Mouse (Mus musculus) urinary bladder, postnatal 10 days (tissue): Measurements from ENCODE around the gene Ghdc.

Experiments
- DNase-seq: peaks from one replicate; pipeline ENCODE4 v3.0.0; 2022; ENCODE audit warnings: low spot score

The Ghdc gene

DNA sequence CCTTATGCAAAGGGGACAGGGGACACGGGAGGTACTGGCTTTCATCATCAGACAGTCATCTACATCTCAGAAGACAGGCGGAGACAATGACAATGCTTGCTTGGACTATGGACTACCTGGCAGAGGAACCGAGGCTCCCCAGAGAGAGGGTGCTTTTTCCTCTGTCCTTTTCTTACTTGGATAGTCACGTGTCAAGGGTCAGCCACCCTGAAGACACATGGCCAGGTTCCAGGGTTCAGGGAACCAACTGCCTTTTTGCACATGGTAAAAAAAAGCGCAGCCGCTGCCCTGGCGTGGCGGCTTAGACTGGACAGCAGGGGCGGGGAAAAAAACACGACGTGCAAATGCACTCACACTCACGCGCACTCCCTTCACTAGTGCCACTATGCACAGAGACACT, 11.8 kb upstream of the Ghdc start:
- DNase-seq, result no peak

DNA sequence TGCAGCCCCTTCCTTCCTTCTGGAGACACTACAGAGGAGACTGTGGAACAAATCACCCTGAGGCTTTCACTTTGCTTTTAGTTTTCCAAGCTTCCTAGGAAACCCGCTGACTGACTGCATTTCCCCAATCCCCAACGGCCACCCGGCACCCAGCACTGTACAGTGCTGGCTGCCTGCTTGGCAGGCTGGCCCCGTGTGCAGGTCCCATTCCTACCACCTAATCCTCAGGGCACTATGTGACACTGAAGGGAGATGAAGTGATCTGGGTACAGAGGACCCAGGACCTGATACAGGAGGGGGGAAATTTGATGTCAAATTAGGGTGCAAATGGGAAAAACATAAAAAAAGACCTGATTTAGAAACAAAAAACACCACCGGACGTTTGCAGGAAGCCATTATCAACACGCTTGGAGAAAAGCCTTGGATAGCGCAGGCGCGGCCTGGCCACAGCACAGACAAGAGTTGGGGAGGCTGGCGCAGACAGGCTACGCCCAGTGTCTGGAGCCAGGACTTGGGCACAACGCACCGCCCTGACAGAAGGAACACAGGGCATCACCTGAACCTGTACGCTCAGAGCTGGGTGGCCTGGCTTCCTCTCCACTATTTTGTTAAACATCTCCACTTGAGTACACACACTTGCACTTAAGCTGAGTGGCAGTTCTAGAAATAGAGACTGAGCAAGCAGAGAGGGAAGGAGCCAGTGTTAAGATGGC, 11.2 kb upstream of the Ghdc start:
- DNase-seq, result no peak

DNA sequence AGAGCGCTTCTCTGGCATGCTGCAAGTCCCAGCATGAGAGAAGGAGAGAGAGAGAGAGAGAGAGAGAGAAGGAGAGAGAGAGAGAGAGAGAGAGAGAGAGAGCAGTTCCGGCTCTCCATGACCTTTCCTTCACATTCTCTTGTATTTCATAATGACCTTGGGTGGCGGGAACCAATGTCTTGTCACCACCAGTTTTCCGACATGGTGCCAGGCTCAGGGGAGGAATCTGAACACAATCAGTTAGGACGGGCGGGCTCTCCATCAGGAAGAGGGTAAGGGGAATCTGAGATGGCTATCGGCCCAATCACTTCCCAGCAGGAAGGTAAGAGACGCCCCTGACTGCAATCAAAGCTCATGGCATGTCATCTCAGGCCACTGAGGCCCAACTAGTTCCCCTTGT, 9.5 kb upstream of the Ghdc start:
- DNase-seq, result no peak

DNA sequence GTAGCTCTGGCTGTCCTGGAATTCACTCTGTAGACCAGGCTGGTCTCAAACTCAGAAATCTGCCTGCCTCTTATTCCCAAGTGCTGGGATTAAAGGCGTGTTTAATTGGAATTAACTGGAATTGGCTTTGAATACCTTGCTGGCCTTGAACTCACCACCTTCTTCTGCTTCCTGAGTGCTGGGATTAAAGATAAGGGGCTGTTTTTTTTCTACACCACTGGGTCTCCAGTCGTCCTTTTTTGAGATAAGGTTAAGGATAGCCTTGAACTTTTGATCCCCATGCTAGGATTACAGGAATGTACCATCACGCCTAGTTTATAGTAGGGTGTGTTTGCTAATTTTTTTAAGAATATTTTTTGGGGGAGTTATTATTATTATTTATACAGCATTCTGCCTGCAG, 7.3 kb upstream of the Ghdc start:
- no peak for DNase-seq

DNA sequence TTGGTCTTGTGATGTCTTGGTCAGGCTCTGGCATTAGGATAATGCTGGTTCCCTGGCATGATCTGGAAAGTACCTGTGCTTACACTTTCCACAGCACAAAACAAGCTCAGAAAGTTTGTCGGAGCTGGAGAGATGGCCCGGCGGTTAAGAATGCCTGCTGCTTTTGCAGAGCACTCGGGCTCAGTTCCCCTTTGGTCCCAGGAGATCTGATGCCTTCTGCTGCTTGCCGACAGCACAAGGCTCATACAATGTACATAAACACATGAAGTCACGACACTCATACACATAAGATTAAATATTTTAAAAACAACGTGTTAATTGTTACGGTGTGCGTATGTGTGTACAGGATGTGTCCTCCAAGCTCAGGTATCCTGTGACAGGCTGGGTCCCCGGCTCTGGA, 5.2 kb upstream of the Ghdc start:
- DNase-seq, result no peak

DNA sequence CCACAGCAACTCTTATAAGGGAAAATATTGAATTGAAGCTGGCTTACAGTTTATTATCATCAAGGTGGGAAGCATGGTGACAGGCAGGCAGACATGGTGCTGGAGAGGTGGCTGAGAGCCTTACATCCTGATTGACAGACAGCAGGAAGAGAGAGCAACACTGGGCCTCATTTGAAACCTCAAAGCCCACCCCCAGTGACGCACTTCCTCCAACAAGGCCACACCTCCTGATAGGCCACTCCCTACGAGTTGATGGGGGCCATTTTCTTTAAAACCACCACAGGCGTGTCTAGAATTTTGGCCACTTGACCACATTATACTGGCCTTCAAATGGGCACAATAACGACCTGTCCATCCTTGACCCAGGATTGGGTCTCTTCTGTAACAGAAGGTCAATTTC, 3.5 kb upstream of the Ghdc start:
- DNase-seq, result no peak

DNA sequence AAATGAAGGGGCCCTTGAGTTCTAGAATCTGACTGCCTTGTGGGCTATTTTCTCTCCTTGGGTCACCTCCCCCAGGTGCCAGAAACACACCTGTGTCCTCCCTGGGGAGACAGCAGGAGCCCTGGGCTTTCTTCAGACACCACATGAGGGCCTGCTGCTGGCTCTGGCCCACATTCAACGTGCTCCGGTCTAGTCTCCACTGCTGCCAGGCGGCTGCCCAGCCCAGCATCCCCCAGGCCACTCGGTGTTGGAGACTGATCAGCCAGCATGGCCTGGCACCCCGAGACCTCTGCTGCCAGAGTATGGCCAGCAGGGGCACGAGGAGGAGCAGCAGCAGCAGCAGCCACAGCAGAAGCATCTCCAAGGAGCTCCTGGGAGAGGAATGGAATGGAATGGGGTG, 777 bp downstream of the Ghdc start:
- DNase-seq, result no peak

DNA sequence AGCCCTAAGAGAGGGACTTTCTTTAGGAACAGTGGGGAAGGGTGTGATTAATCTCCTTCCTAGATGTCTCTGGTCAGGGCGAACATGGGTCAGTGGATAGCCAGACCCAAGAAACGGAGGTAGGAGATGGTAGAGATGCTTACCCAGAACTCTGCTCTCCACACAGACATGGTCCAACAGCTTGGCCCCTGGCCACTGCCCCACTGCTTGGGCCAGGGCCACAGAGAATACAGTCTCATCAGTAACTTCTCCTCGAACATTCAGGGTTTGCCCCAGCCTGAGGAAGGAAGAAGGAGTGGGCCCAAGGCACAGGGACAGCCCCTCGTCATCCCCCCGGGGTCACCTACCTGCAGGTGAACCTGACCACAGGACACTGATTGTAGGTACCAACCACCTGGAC, 2.9 kb downstream of the Ghdc start:
- DNase-seq, result no peak

DNA sequence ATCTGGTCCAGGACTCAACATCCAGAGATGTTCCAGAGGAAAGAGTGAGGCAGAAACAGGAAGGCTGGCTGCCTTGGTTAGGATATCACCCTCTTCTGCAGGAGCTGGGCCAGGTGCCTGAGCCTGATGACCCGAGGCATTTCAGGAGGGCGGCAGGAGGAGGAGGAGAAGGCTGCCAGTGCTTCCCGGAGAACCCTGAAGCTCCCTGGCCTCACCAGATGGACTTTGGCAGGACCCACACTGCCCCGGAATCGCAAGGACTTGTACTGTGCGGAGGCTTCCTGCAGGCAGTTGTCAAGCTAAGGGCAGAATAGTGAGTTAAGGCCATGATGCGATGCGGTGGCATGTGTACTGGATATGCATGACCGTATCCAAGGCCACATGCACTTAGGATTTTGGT, 4.0 kb downstream of the Ghdc start:
- no peak for DNase-seq

DNA sequence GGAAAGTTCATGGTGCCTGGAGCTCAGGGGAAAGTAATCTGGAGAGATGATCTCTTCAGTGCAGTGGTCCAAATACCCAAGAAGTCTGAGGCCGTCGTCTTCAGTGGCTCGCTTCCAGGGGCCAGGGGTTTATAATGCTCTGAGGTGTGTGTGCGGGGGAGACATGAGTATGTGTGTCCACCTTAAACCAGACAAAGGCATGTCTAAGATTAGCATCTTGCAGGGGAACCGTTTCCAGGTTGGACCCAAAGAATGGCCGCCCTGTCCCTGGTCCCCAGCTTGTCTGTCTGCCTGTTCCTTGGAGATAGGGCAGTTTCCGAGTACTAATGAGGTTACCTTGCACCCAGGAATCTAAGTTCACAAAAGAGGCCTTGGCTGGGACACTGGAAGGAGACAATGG, 7.9 kb downstream of the Ghdc start, which contains the start of gene Hcrt:
Gene Hcrt, minus strand, starts transcription at position 101 of the 400 bp plus-strand sequence.
- no peak for DNase-seq

DNA sequence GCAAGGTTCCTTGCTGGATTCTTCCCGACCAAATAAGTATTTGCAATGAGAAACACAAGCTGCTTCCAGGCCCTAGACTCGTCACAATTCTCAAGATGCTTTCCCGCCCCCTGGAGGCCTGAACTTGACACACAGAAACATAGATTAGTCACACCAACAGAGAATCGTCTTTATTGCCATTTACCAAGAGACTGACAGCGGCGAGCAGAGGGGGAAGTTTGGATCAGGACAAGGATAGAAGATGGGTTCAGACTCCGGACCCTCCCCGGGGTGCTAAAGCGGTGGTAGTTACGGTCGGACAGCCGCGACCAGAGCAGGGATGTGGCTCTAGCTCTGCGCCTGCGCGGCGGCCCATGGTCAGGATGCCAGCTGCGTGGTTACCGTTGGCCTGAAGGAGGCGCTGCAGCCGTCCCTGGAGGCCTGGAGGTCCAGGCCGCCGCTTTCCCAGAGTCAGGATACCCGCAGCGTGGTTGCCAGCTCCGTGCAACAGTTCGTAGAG, 9.2 kb downstream of the Ghdc start:
- peak; percentile 54 for DNase-seq

DNA sequence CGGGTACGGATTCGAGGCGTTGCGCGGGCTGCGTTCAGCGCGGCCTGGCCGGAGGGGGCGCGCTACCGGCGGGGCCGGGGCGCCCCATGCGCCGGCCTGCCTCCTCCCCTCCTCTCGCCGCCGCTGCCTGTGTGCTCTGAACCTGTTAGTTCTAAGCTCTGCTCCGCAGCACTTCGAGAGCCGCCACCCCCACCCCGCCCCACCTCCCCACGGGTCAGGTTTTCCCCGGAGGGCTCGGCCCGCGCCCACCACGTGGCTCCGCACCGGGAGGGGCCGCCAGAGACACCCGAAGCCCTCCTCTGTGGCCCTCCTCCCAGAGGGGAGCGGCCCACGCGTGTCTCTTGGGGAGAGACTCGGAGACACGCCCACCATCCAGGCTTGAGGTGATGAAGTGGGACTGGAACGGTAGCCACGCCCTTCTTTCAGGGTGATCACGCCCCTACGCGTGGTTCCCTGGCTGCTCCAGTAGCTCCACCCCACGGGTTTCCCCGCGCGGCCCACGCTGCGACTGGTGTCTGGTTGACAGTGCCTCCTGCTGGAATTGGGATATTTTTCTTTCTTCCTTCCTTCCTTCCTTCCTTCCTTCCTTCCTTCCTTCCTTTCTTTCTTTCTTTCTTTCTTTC, 11.0 kb downstream of the Ghdc start, which contains the start of gene Kcnh4:
Gene Kcnh4, minus strand, starts transcription at position 332 of the 623 bp plus-strand sequence.
- no peak for DNase-seq

DNA sequence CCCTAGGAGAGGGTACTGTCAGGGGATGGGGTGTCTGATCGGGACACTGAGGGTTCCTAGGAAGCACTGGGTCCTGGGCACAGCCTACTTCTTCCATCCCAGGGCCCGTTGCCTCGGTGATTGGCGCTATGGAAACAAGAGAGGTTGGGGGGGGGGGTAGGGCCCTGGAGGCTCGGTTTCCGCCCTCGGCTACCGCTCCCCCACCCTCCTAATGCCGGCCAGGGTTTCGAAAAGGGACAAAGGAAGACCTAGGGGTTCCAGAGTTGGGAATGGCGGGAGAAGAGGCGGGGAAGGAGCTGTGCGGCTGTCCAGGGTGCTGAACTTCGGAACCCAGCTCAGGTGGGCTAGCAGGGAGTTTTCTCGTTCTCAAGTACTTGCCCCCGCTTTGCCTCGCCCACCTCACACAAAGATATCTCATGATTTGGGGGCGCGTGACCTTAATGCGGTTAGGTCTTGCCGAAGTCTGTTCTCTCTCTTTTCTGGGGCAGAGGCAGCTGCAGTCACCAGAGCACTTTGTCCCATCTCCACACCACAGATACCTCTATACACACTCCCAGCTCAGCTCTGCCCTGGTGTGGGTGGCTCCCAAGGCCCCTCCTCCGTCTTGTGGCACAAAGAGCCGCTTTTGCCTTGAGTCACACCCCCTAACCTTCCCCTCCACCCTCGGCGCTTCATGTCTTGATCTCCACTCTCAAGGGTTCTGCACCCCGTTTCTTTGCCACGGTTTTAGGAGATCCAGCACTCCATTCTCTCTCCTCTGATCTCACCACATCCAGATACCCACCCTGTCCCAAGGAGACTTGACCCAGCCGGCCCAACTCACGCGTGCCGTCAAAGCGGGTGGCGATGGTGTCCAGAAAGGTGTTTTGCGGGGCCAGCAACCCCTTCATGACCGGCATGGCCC, 11.8 kb downstream of the Ghdc start:
- no peak for DNase-seq

DNA sequence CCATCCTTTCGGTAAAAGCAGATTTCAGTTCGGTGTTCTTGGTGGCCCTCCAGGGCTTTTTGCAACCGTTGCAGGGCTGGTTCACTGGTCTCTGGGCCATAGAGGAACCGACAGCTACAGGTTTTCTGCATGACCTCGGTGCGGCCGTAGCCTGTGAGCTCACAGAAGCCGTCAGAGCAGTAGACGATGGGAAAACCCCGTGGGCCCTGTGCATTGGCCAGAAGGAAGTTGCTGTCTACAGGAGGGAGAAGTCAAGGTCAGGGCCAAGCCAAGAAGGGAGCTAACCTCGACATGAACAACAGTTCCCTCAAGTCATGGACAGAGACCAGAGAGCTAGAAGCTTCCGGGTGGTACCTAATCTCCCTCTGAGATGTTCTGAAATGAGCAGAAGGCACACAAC, 13.2 kb downstream of the Ghdc start:
- no peak for DNase-seq

DNA sequence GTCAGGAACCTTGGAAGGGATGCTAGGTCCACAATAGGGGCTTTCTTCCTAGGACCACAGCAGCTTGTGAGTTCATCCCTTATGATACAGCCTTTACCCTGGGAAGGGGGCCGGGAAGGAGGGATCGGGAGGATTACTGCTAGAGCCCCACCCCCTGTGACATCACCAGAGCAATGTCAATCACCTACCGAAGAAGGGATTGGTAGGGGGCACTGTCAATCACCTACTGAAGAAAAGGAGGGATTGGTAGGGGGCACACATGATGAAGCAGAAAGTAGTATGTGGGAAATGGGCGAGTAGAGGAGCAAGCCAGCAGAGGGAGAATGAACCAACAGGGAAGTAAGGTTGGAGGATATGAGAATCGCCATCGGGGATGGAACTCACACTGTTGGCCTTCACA, 14.3 kb downstream of the Ghdc start:
- DNase-seq, result no peak

DNA sequence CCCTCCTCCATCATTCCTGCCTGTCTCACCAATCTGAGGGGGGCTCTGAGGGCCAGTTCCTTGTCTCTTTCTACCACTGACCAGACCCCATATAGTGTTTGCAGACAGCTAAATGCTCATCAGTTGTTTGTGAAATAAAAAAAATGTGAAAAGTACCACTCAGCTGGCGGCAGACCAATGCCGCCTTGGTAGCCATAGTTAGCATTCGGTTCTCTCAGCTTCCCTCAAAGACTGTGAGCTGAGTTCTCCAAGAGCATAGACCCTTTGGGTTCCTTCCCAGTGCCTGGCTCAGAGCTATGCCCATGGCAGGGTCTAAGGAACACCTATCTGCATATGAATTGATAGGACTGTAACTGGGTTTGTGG, 16.1 kb downstream of the Ghdc start:
- DNase-seq, result no peak

DNA sequence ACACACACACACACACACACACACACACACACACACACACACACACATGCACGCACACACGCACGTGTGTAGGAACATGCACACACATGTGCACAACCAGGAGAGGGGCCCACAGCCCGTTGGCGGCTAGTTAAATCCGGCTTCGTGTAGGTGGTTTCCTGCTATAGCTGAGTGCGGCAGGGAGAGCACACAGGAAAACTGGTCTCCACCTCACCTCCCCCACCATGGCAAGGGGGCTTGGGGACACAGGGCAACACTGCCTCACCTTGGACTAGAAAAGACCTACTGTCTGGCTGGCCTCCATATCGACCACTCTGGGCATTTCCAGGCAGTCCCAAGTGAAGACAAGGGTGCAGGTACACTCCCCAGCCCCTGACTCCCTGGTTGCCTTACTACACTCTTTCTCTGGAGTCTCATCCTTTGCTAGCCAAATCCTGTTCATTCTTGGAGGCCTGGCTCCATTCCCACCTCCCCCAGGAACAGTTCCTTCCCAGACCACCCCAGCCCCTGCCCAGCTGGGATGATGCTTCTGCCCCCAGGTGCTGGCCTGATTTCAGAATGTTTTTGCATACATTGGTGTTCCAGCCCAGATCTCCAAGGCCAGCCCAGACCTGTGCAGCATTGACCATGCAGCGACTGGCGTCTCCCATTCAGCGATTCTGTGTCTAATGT, 16.6 kb downstream of the Ghdc start:
- no peak for DNase-seq

DNA sequence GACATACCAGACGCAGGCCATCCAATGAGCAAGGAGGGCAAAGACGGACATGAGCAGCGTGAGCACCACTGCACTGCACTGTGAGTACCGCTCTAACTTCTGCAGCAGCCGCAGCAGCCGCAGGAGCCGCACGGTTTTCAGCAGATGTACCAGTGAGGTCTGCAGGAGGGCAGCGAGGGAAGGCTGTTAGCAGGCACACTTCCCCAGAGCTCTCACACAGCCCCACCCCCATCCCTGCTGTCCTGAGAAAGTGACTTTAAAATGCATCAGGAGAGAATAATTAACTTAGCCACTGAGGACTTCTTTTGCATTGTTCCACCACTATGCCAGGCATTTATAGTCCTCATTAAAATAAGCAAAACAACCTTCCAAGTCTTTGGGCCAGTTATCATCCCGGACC, 18.5 kb downstream of the Ghdc start:
- no peak for DNase-seq

DNA sequence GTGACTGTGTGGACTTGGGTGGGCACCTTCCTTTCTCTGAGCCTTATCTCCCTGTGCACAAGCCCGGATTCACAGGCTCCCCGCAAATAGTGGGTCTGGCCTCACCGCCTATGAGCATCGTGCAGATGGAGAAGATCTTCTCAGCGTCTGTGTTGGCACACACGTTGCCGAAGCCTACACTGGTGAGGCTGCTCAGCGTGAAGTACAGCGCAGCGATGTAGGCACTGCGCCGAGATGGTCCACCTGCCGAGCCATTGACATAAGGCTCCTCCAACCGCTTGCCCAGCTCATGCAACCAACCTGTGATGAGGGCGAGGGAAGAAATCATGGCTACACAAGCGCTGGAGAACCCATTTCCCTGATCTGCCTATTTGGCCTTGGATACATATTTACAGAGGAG, 20.6 kb downstream of the Ghdc start:
- no peak for DNase-seq

DNA sequence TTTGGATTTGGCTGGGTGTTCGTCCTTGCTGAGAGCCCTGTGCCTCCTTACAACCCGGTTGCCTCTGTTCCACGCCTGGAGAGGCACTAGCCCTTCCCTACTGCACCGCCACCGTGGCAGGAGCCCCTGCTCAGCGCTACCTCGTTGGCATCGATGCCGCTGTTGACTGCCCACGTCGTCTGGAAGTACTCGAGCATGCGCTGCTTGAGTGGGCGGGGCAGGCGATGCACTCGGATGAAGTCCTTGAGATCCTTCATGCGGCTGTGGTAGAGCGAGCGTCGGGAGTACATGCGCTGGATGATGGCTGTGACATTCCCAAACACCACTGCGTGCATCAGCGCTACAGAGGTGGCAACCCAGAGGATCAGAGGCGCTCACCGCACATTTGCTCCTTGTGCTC, 21.3 kb downstream of the Ghdc start:
- DNase-seq, result no peak

DNA sequence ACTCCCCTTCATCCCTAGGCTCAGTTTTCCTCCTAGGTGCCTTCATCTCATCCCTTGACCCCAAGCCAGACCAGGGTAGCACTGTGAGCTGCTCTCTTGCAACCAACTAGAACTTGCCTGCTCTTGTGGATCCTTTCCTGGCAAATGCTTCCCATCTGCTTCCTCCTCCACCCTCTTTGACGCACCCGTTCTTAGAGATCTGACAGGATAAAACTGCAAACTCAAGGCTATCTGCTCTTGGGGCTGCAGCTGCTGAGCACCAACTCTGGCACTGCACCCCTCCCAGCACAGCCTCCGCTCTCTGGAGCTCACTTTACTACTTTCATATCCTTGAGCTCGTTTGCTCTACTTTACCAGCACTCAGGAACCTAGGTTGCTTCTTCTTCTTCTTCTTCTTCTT, 22.1 kb downstream of the Ghdc start:
- no peak for DNase-seq

DNA sequence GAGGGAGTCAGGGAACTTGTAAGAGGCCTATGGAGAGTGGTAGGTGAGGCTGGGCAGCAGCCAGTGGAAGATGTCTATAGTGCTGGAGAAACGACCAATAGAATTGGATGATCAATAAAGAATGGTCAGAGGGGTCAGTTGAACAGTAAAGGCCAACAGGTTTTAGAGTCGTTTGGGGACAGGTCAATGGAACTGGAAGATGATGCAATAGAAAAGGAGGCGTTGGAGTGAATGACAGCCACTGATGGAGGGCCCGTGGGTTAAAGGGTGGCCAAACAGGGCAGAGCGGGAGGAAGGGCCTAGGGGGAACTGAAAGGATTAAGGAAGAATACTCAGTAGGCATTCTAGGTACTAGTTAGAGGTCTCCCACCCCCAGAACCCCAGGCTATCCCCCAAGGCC, 23.6 kb downstream of the Ghdc start:
- no peak for DNase-seq
